Mouse (Mus musculus): Measurements from ENCODE around the gene Htatip2.
A peak's percentile ranks its signal among the peaks of the same experiment; 100 is the strongest.

Gene Htatip2

GRCm38 (mm10) chr7:49786618-49787382 lies 27.9 kb downstream of the Htatip2 start:
- DNase-seq, result peak; percentile 76

GRCm38 (mm10) chr7:49787383-49787645 lies 28.4 kb downstream of the Htatip2 start:
- no peak for DNase-seq

GRCm38 (mm10) chr7:49794304-49794703 lies 35.4 kb downstream of the Htatip2 start:
- no peak for DNase-seq

GRCm38 (mm10) chr7:49797171-49797570 lies 38.3 kb downstream of the Htatip2 start:
- DNase-seq, result no peak

- no peak for DNase-seq
These were observed 44.6 kb downstream of the Htatip2 start for GRCm38 (mm10) chr7:49803511-49803910.

- DNase-seq, result no peak
These were observed 45.8 kb downstream of the Htatip2 start for GRCm38 (mm10) chr7:49804638-49805165.

- no peak for DNase-seq
These were observed 46.7 kb downstream of the Htatip2 start for GRCm38 (mm10) chr7:49805618-49806017.

GRCm38 (mm10) chr7:49807093-49807682 lies 48.3 kb downstream of the Htatip2 start:
- DNase-seq, result no peak

GRCm38 (mm10) chr7:49807846-49808622 lies 49.1 kb downstream of the Htatip2 start:
- DNase-seq, result no peak

GRCm38 (mm10) chr7:49809100-49809499 lies 50.2 kb downstream of the Htatip2 start:
- no peak for DNase-seq

- DNase-seq, result no peak
These were observed 50.6 kb downstream of the Htatip2 start for GRCm38 (mm10) chr7:49809562-49809961.

GRCm38 (mm10) chr7:49811346-49811745 lies 52.4 kb downstream of the Htatip2 start:
- DNase-seq, result peak; percentile 12

GRCm38 (mm10) chr7:49819393-49819792 lies 60.5 kb downstream of the Htatip2 start:
- no peak for DNase-seq

- DNase-seq, result no peak
These were observed 62.5 kb downstream of the Htatip2 start for GRCm38 (mm10) chr7:49821370-49821769.

GRCm38 (mm10) chr7:49822028-49822427 lies 63.1 kb downstream of the Htatip2 start:
- DNase-seq, result no peak
